Mouse (Mus musculus) pancreas, adult 10 weeks (tissue): Measurements from ENCODE around the gene 1700084M14Rik. TPM values are rescaled to one million over a fixed set of nuclear protein-coding genes. Genes with fewer than 3 reads are reported as not detected.

ENCODE experiments used
- polyA plus RNA-seq: library from polyadenylated mRNA; stranded (reverse); fragments of 350-450 nt; fragmentation: Illumina TruSeq; extraction: RNeasy Lipid Tissue Mini Kit (QIAGEN cat#74804); gene quantifications from one replicate; pipeline ENCODE4 v1.2.3, GENCODE M21; 2015; ENCODE audit warnings: low read depth, low replicate concordance; ENCODE audit not compliant: insufficient read depth

1700084M14Rik gene
- polyA plus RNA-seq, result not detected

GRCm38 (mm10) chrX:91575811-91576210 lies at the start of gene 1700084M14Rik:
1700084M14Rik (minus strand) TSS chrX:91575911.

Other genes with a start within 250 kb of the 1700084M14Rik start
- gene Mageb2, start 244.2 kb downstream of the 1700084M14Rik start, polyA plus RNA-seq, result not detected
- not detected for gene Gm5072, start 183.4 kb downstream of the 1700084M14Rik start, polyA plus RNA-seq
- not detected for gene Gm8914, start 95.8 kb downstream of the 1700084M14Rik start, polyA plus RNA-seq
- gene Gm14781, start 56.3 kb upstream of the 1700084M14Rik start, polyA plus RNA-seq, result not detected
- not detected for gene Mageb5, start 207.1 kb upstream of the 1700084M14Rik start, polyA plus RNA-seq